Mouse (Mus musculus) kidney, postnatal 25 days (tissue): ENCODE data around the gene R3hcc1l.

ENCODE experiments used
- DNase-seq, 2 experiments: peaks; one replicate each; pipeline ENCODE4 v3.0.0; 2021; ENCODE audit warnings: mixed read lengths in 2 of 2

The R3hcc1l gene

DNA sequence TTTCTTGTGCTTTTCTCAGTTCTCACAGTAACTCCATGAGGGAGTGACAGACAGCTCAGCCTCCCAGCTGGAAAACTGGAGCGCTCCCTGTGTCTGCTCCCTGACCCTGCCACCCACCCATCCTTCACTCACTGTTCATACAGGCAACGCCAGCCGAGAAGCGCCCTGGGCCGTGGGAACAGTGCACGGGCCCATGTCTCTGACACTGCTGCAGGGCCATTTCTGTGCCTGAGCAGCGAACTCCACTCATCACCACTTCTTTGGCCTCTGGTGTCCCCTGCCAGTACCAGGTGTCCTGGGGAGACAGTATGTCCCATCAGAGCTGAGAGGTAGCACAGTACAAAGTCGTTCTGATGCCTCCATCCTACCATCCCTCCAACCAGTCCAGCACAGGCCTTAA is 83.5 kb downstream of the R3hcc1l start:
- no peak for DNase-seq

GRCm38 (mm10) chr19:42602576-42602975 is 84.0 kb downstream of the R3hcc1l start:
- no peak for DNase-seq

GRCm38 (mm10) chr19:42608082-42608481 is 89.5 kb downstream of the R3hcc1l start:
- no peak for DNase-seq

DNA sequence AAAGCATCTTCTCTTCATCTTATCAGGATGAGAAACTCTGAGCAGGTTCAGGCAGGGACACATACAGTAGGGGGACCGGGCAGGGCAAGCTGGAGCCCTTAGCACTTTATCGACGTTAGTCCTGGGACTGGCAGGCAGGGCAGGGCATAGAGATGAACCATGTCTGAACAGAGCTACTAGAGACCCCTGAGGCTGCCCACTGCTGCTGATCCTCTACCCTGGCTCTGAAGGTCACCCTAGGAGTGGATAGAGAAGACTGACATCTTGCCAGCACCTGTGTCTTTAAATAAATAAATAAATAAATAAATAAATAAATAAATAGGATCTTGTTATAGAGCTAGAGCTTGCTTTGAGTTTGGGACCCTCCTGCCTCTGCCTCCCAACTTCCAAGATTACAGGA is 91.2 kb downstream of the R3hcc1l start:
- no peak for DNase-seq

GRCm38 (mm10) chr19:42611746-42612145 is 93.2 kb downstream of the R3hcc1l start:
- no peak for DNase-seq

GRCm38 (mm10) chr19:42612654-42613053 is 94.1 kb downstream of the R3hcc1l start, which contains the start of gene Loxl4:
TSS of gene Loxl4 (minus strand) at chr19:42612813.
- DNase-seq: peak; percentile 72 to 86

GRCm38 (mm10) chr19:42613116-42613515 is 94.6 kb downstream of the R3hcc1l start:
- peak; percentile 30 to 58 for DNase-seq

GRCm38 (mm10) chr19:42613647-42614225 is 95.2 kb downstream of the R3hcc1l start:
- DNase-seq: no peak

- DNase-seq: peak; percentile 79 to 88
These were observed 109.5 kb downstream of the R3hcc1l start for GRCm38 (mm10) chr19:42628068-42628467.

DNA sequence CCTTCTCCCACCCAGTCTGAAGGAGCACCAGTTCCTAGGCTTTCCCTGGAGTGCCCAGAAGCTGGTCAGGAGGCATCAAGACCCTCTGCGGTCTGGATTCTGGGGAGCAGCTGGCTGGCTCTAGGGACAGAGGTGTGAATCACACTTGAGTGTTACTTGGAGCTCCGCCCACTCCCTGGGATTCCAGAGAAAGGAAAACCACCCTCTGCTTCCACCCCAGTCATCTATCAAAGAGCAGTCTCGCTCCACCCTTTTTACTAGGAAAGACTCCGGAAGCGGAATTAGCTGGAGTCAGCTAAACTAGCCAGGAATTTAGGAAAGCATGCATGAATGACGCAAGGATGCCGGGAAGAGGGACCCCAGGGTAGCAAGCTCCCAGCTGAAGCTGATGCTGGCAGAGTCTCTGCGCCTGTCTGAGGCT is 113.0 kb downstream of the R3hcc1l start:
- peak; percentile 70 to 73 for DNase-seq

DNA sequence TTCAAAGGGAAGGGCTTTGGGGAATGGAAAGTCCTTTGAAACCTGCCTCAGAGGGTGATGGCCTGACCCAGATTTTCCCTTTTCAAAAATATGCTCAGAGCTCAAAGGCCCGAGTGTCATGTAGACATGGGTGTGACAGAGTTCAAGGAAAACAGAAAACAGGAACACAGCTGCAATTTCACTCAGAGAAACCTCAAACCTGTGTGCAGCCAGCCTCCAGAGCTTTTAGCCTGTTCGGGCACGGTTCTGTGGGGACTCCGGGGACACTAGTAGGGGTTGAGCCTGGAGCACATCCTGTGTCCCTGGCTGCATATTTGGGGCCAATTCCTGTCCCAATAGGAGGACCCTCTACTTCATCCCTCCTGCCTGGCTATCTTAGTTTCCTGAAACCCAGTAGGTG is 113.7 kb downstream of the R3hcc1l start:
- DNase-seq: no peak

GRCm38 (mm10) chr19:42633650-42634049 is 115.1 kb downstream of the R3hcc1l start:
- no peak for DNase-seq

- DNase-seq: peak; percentile 26 to 56
These were observed 118.1 kb downstream of the R3hcc1l start for GRCm38 (mm10) chr19:42636631-42637030.

DNA sequence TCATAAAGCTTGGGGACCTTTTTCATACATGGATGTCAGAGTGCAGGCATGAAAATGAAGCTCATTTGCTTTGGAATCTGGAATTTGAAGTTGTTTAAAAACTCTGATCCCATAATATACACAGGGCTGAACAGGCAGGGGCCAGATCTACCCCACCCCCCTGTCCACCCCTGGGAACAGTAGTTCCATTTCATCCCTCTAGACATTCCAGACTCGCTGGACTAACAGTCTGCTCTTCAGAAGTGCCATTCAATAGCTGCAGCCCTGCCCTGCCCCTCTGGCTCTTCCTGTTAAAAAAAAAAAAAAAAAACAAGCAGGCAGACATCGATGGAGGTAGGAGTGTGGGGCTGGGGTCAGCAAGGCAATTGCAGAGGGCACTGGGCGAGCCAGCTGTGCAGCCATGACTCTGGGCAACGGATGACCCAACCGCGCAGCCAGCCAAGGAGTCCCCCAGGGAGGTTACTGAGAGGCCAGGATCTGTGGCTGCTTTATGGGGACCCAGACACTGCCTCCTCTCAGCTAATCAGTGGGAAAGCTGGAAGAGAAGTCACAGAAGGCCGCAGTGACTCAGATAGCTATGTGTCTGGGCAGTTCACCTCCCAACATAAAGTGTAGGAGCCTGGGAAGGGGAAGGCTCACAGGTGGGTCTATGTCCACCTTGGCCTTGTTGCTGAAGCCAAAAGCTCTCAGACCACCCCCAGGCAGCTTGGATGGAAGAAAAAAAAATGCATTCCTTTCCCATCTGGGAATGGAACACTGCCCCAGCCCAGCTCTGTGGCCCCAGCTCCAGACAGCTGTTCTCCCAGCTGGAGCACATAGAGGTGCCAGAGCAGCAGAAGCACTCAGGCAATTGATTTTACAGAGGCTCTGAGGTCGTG is 120.3 kb downstream of the R3hcc1l start:
- no peak for DNase-seq

DNA sequence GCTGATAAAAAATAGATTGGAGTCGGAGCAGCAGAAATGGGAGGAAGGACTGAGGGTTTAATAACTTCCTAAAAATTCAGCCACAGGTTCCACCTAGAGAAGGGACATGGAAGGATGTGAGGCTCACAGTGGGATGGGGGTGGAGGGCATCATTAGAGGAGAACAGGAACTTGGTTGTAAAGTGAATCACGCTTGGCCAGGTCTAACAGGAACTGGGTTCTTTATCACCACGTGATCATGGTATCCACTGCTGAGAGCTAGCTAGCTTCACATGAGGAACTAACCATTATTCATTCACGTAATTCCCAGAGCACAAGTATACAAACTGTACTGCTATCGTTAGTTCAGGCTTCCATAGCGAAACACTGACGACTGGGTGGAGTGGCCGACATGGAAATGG is 121.0 kb downstream of the R3hcc1l start:
- no peak for DNase-seq

DNA sequence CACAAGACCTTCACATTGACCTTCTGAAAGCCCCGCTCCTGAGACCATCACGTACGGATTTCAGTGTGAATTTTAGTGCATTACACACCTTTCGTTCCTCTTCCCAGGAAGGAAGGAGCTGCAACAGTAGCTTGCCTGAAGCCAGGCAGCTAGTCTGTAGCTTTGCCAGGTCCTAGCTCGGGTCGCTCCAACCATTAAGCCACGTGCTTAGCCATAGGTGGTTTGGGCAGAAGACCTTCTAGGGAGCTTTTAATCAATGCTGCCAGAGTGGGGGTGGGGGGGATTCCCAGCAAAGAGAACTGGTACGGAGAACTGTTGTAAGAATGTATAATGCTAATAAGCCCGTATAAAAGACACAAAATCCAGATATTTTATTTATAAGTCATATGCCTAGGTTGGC is 121.7 kb downstream of the R3hcc1l start:
- no peak for DNase-seq
